Mouse (Mus musculus): ENCODE measurements around the gene Cd300lg. TPM values are rescaled to one million over a fixed set of nuclear protein-coding genes. Genes with fewer than 3 reads are reported as not detected.

The Cd300lg gene
- polyA plus RNA-seq, 1 experiment, result not detected

DNA sequence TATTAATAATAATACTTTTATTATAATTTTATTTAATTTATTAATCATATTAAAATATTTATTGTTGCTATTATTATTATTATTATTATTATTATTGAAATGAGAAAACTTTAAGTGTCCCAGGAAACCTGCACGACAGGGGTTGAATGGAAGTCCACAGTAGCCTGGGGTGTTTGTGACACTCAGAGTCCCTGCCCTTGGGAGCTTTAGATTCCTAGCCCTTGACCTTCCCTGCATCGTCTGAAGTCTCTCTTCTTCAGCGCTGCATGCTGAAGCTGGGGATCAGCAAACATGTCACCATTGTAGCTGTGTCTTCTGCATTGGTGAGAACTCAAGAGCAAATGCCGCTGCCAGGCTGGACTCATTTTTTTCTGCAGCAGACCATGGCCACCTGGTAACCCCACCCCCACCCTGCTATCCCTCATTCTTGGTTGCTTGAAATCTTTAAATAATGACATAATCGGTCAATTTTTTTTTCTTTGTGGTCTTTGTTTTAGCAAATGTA is 5.8 kb upstream of the Cd300lg start:
- TF ChIP-seq GATA1 (IDR thresholded peaks at IDR 0.05; ENCODE audit: low read length), result no peak

- no peak for TF ChIP-seq GATA1 (IDR thresholded peaks at IDR 0.05; ENCODE audit: low read length)
Measured at GRCm38 (mm10) chr11:102036336-102036735, 5.0 kb upstream of the Cd300lg start.

GRCm38 (mm10) chr11:102037789-102038188 is 3.5 kb upstream of the Cd300lg start:
- TF ChIP-seq GATA1 (IDR thresholded peaks at IDR 0.05; ENCODE audit: low read length), result no peak

GRCm38 (mm10) chr11:102039487-102040137 is 1.7 kb upstream of the Cd300lg start:
- TF ChIP-seq GATA1 (IDR thresholded peaks at IDR 0.05; ENCODE audit: low read length), result no peak

GRCm38 (mm10) chr11:102040138-102040524 is 1.2 kb upstream of the Cd300lg start:
- TF ChIP-seq GATA1 (IDR thresholded peaks at IDR 0.05; ENCODE audit: low read length), result no peak

DNA sequence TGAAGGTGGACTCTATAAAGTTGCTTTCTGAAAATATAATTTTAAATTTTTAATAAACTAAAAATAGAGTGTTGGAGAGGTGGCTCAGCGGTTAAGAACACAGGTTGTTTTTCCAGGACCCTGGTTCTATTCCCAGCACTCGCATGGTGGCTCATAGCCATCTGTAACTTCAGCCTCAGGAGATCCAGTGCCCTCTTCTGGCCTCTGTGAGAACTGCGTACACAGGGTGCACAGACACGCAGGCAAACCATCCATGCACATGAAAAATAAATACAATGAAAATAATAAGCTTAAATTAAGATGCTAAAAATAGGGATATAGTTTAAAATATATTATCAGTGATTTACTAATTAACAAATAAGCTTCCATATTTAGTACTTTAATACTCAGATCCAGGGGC is 663 bp upstream of the Cd300lg start:
- TF ChIP-seq GATA1 (IDR thresholded peaks at IDR 0.05; ENCODE audit: low read length), result no peak

DNA sequence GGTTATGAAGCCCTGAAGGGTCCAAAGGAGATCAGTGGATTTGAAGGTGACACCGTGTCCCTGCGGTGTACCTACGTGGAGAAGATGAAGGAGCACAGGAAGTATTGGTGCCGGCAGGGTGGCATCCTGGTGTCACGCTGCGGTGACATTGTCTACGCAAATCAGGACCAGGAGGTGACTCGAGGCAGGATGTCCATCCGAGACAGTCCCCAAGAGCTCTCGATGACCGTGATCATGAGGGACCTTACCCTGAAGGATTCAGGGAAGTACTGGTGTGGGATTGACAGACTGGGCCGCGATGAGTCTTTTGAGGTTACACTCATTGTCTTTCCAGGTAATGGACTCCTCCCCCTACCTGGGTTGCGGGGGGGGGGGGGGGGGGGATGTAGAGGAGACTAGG is 1.7 kb downstream of the Cd300lg start:
- TF ChIP-seq GATA1 (IDR thresholded peaks at IDR 0.05; ENCODE audit: low read length), result no peak

DNA sequence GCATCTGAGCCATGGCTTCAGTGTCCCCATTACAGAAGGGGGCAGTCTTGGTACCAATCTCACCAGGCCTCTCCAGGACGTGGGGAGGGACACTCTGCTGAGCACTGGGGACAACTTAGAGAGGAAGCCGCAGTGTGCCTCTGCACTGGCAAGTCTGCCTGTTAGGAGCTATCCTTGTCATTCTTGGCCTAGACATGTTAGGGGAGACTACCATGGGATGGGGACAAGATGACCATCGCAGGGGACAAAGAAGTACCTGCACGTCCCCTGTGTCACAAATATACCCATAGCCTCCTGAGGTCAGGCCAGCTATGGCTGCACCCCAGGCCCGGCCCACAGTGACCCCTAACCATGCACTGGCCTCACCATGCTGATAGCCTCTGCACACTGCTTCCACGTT is 2.1 kb downstream of the Cd300lg start:
- TF ChIP-seq GATA1 (IDR thresholded peaks at IDR 0.05; ENCODE audit: low read length), result no peak

- TF ChIP-seq GATA1 (IDR thresholded peaks at IDR 0.05; ENCODE audit: low read length), result no peak
Measured at GRCm38 (mm10) chr11:102044691-102045212, 3.4 kb downstream of the Cd300lg start.

DNA sequence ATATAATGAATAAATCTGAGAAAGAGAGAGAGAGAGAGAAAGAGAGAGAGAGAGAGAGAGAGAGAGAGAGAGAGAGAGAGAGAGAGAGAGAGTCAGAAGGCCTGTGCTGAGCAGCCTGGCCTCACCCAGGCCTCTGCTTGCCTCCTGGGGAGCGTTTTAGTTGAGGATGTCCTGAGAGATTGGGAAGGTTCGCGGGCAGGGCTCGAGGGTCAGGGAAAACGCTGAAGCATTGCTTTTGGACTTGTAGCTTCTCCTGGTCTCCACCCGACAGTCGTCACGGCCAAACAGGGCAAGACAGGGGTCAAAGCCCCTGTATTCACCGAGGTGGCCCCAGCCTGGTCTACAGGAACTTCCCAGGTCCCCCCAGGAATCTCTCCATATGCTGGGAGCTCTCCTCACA is 5.3 kb downstream of the Cd300lg start:
- TF ChIP-seq GATA1 (IDR thresholded peaks at IDR 0.05; ENCODE audit: low read length), result no peak

- no peak for TF ChIP-seq GATA1 (IDR thresholded peaks at IDR 0.05; ENCODE audit: low read length)
Measured at GRCm38 (mm10) chr11:102049875-102050482, 8.7 kb downstream of the Cd300lg start.

DNA sequence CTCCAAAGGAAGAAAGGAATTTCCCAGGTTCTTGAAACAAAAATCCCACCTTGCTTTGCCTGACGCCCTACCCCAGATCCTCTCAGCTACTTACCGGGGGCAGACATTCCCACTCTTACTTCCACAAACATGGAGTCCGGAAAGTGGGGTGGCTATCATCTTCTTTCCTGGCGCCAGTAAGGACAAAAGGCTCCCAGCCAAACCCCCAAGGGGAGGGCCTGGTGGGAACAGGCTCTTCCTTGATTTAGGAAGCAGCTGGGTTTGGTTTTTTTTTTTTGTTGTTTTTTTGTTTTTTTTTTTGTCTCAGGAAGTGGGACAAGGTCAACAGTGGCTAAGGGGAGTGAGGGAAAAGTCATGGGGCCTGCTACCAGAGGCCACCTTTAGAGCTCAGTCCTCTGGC is 10.2 kb downstream of the Cd300lg start:
- no peak for TF ChIP-seq GATA1 (IDR thresholded peaks at IDR 0.05; ENCODE audit: low read length)

- TF ChIP-seq GATA1 (IDR thresholded peaks at IDR 0.05; ENCODE audit: low read length), result no peak
Measured at GRCm38 (mm10) chr11:102051954-102052353, 10.6 kb downstream of the Cd300lg start.

DNA sequence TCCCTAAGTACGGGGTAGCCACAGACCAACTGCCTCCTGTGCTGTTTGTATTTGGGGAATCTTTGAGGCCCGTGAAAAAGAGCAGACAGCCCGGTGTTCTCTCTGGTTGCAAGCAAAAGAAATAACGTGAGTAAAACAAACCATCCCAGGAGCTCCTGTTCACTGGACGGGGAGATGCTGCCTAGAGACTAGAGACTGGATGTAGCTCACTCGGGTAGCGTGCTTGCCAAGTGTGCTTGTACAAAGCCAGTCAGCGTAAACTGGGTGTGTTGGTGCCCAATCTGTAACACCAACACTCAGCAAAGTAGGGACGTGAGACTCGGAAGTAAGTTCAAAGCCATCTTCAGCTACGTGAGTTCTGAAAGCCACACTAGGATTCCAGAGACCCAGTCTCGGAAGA is 11.4 kb downstream of the Cd300lg start:
- no peak for TF ChIP-seq GATA1 (IDR thresholded peaks at IDR 0.05; ENCODE audit: low read length)

DNA sequence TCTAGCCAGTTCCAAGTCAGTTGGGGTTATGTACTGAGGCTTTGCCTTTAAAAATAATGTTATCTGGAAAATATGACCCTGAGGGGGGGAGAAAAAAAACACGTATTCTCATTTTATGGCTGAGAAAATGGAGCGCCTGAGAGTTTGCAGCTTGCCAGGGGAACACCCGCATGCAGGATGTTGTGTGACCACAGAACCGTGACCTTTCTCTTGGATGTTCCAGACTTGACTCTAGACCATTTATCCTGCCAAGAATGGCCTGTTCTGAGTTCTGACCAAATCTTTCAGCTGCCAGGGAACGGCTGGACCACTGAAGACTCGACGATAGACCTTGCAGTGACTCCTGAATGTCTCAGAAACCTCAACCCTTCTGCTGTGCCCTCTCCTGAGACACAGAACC is 11.9 kb downstream of the Cd300lg start:
- no peak for TF ChIP-seq GATA1 (IDR thresholded peaks at IDR 0.05; ENCODE audit: low read length)

GRCm38 (mm10) chr11:102053847-102054246 is 12.5 kb downstream of the Cd300lg start:
- TF ChIP-seq GATA1 (IDR thresholded peaks at IDR 0.05; ENCODE audit: low read length), result no peak
